Mouse (Mus musculus) layer of hippocampus, postnatal 10 days (tissue): ENCODE results near the gene Mapk6. TPM values are rescaled to one million over a fixed set of nuclear protein-coding genes. Genes with fewer than 3 reads are reported as not detected.
A peak's percentile ranks its signal among the peaks of the same experiment; 100 is the strongest.
"Not testable (repeated sequence)": the region's sequence is repeated elsewhere in the genome, so short reads cannot be mapped to it uniquely, and the experiment has no call there.

ENCODE experiments used
- DNase-seq, 2 experiments: peaks; one replicate each; pipeline ENCODE4 v3.0.0; 2021; ENCODE audit warnings: low spot score in 2 of 2
- long read RNA-seq: library from polyadenylated mRNA; stranded (forward); transcript quantifications from one replicate; pipeline ENCODE4 v2.0.0, GENCODE M21; 2023
- total RNA-seq, 2 experiments: library from RNA; stranded (reverse); gene quantifications; 2 replicates each; pipeline ENCODE4 v1.2.3; 2021

Gene Mapk6
- 10 to 100 TPM; 55.7 to 57.8 TPM for total RNA-seq
- long read RNA-seq, full-length matches to known transcripts: 12 of 25 reads
- long read RNA-seq, partial matches to known transcripts: 8 of 25 reads
- long read RNA-seq, other reads (novel, unspliced or antisense): 5 of 25 reads

GRCm38 (mm10) chr9:75409852-75410378 lies at the start of gene Mapk6:
Gene Mapk6 (minus strand): TSS chr9:75410005.
- DNase-seq: peak; percentile 97 to 99

DNA sequence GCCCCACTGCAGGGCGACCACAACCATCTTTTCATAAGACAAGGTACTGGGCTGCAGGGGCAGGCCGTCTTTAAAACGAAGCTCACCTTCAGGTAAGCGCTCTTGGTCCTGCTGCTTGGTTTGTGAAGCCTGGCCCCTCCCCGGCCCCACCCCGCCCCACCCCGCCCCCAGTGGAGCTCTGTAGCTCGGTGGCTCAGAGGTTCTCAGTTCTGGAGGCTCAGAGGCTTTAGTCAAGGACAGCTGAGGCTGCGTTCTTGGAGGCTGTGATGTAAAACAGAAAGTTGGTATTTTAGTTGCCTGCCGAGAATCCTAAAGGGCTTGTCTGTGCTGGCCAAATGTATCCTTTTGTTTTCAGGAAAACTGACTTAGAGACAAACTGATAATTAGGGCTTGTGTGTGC lies 45.9 kb upstream of the Mapk6 start:
- DNase-seq: no peak

- no peak for DNase-seq
Measured at GRCm38 (mm10) chr9:75453994-75454393, 44.2 kb upstream of the Mapk6 start.

- DNase-seq: no peak
Measured at GRCm38 (mm10) chr9:75448021-75448420, 38.2 kb upstream of the Mapk6 start.

DNA sequence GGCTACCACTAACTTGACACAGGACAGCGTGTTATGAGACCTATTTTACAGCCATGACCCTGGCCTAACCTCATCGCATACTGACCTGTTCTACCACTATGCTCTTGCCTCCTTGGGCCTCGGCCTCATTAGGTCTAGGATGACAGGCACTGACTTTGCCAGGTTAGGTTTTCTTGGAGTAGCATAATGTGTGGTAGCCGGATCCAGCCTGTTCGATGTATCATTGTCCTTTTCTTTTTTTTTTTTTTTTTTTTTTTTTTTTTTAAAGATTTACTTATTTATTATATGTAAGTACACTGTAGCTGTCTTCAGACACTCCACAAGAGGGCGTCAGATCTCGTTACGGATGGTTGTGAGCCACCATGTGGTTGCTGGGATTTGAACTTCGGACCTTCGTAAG lies 36.8 kb upstream of the Mapk6 start:
- DNase-seq: not testable (repeated sequence)

DNA sequence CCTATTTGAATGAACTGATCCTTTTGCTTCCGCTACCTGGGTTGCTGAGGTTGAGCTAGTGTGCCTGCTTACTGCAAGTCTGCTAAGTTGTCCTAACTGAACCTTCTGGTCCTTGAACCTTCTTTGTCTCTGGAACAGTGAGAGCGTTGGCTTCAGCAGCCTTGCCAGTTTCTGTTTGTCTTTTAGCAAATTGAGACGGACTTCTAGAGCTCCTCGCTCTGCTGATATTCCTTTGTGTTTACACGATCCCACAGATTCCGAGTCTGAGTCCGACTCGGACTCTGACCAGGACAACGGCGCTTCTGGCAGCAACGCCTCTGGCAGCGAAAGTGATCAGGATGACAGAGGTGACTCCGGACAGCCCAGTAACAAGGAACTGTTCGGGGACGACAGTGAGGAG lies 35.2 kb upstream of the Mapk6 start:
- no peak for DNase-seq

GRCm38 (mm10) chr9:75441691-75442131 lies 31.9 kb upstream of the Mapk6 start:
- no peak for DNase-seq

GRCm38 (mm10) chr9:75440796-75441666 lies 31.2 kb upstream of the Mapk6 start, which contains the start of gene Leo1:
Gene Leo1 (plus strand): TSS chr9:75441524.
- DNase-seq: peak; percentile 82 to 85

DNA sequence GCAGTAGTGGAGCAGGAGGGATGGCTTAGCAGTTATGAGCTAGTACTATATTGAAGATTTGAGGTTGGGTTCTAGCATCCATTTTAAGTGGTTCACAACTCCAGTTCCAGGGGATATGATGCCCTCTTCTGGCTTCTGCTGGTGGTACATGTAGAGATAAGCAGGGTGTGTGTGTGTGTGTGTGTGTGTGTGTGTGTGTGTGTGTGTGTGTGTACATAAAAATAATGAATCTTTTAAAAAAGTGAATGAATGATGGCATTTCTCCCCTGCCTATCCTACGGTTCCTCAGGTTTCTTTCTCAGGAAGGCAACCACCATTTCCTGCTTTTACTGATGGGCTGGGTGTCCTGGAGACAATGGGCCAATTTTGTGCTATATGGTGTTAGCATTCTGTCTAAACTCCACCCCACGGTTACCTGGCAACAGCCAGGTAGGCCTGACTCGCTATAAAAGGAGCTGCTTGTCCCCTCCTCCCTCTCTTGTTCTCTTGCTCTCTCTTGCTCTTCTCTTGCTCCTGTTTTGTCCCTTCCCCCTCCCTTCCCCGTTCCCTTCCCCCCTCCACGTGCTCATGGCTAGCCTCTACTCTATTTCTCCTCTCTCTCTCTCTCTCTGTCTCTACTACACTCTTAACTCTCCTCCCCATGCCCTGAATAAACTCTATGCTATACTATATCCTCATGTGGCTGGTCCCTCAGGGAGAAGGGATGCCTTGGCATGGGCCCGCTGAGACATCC lies 28.0 kb upstream of the Mapk6 start:
- peak; percentile 40 to 42 for DNase-seq

- peak; percentile 57 to 64 for DNase-seq
Measured at GRCm38 (mm10) chr9:75435918-75436317, 26.1 kb upstream of the Mapk6 start.

DNA sequence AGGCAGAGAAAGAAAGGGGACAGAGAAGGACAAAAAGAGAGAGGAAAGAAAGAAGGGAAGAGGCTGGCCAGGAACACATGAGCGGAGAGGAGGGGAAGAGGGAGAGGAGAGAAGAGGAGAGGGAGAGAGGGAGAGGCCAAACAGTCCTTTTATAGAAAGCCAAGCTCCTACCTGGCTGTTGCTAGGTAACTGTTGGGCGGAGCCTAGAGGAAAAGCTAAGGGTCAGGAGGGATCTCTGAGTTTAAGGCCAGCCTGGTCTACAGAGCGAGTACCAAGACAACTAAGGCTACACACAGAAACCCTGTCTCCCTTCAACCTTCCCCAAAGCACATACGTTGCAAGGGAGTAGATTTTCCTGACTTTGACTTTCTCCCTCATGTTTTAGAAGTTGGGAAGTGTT lies 25.5 kb upstream of the Mapk6 start:
- no peak for DNase-seq

GRCm38 (mm10) chr9:75434872-75435271 lies 25.1 kb upstream of the Mapk6 start:
- DNase-seq: no peak

DNA sequence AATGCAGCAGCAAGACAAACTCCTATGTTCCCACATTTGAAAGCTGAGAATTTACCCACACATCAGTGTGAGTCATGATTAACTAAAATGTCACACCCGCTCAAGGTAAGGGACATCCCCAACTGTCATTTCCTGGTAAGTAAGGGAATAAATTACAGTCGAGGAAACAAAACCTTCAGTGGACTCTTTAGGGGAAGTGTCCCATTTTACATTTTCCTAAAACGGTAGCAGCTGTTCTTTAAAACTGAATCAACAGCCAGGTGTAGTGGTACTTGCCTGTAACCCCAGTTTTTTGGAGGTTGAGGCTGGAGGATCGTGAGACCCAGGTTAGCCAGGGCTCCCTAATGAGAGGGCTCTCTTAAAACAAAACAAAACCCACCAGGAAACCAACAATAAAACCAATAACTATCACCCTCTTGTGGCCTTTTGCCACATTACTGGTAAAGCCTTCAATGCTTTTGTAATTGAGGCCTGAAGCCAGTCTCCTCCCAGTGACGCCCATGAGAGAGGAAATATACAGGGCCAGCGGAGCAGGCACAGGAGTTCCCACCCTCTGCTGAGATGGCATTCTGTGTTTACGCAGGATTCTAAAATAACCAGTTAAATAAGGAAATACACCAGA lies 24.5 kb upstream of the Mapk6 start:
- DNase-seq: peak; percentile 16 to 49

DNA sequence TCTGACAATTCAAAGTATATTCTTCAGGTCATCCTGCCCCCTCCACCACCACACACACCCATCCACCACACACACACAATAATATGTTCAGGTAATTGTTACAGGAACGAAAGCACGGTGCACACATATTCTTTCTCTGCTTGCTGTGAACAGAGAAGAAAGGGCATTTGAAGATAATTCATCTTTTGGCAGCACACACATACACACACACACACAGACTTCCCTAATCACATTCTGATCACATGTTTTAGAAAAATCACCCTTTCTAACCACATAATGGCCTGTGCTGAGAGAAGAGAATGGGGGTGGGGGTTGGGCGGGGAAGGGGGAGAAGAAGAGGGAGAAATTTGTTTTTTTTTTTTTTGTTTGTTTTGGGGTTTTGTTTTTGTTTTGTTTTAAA lies 22.9 kb upstream of the Mapk6 start:
- no peak for DNase-seq

- no peak for DNase-seq
Measured at GRCm38 (mm10) chr9:75430822-75431621, 21.2 kb upstream of the Mapk6 start.

GRCm38 (mm10) chr9:75429657-75430056 lies 19.9 kb upstream of the Mapk6 start:
- DNase-seq: no peak

DNA sequence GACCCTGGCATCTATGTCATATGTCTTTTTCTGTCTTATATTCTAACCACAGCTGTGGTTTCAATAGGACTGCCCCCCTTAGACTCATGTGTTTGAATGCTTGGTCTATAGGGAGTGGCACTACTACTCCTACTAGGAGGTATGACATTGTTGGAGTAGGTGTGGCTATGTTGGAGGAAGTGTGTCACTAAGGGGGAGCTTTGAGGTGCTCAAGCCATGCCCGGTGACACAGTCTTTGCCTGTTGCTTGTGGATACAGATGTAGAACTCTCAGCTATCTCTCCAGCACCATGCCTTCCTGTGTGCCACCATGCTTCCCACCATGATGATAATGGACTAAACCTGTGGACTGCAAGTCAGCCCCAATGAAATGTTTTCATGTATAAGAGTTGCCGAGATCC lies 19.2 kb upstream of the Mapk6 start:
- DNase-seq: no peak

GRCm38 (mm10) chr9:75428274-75428600 lies 18.4 kb upstream of the Mapk6 start:
- DNase-seq: no peak

DNA sequence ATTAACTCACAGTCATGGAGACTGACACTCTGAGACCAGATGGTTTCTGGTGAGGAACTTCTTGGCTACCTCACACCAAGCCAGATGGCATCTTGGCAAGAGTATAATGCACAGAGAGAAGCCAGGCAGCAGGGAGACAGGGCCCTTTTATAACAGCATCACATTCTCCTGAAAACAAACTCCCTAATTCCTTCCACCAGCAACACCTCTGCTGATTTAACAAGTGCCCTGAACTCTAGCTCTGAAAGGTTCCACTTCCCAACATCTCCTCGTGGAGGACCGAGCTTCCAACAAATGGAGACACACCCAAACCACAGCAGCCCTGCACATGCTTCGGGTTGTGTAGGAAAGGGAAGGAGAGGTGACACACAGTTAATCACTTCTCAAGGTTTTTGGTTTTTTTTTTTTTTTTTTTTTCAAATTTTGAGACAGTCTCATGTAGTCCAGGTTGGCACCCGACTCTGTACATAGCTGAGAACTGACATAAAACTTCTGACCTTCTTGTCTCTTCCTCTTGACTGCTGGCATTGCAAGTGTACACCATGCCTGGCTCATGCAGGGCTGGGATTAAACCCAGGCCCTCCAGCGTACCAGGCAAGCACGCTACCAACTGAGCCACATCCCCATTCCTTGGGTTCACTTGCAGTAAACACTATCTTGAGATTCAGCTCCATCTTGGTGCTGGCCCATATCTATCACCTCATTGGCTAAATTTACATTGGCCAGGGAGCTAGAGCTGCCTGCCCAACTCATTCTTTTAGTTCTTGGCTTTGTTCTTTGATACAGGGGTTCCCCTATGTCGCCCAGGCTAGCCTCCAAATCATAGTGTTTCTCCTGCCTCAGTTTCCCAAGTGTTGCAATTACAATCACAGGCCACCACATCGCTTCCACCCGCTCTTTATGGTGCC lies 17.8 kb upstream of the Mapk6 start:
- peak; percentile 41 to 48 for DNase-seq
